Mouse (Mus musculus): ENCODE measurements around the gene Fam104a.

- TF ChIP-seq POLR2A (IDR thresholded peaks at IDR 0.05; ENCODE audit: extremely low read depth, insufficient read depth, low read length), result no peak
- no peak for TF ChIP-seq CTCF (IDR thresholded peaks at IDR 0.05; ENCODE audit: low read depth, low read length)
Observed at GRCm38 (mm10) chr11:113658319-113658718, 25.6 kb downstream of the Fam104a start.

Data from liver, adult 2 months (tissue).